ENCODE assay signal across 1 mouse cellular context in genomic region chr11:29546762-29547161, GRCm38 (mm10).
TF ChIP-seq lines count a peak whose summit lies in the region.

No protein-coding gene starts in this region.

TF ChIP-seq in CH12.LX, 34 proteins besides CTCF, POLR2A, EP300 and RAD21 (continued from another document):
- TF ChIP-seq MYC (IDR thresholded peaks at IDR 0.05; ENCODE audit: low read depth, low read length): 0 out of 2 replicates have a peak, but pooled peaks have one; percentile 3
